Mouse (Mus musculus) heart, adult 2 months (tissue): Measurements from ENCODE around the gene Pdpn.

Experiments
- CTCF ChIP-seq: fragments of 200-600 bp; IDR thresholded peaks from 2 replicates; pipeline ENCODE4 v1.8.1; 2022; ENCODE audit warnings: antibody characterized with exemption, mild to moderate bottlenecking, moderate library complexity
- EP300 ChIP-seq: fragments of 200-500 bp; IDR thresholded peaks from 2 replicates; pipeline ENCODE4 v1.6.1; 2011; ENCODE audit warnings: low read depth, low read length, control low read depth; ENCODE audit not compliant: insufficient read depth
- POLR2A ChIP-seq: fragments of 200-500 bp; IDR thresholded peaks from 2 replicates; pipeline ENCODE4 v1.6.1; 2011; ENCODE audit warnings: mild to moderate bottlenecking, low read depth, low read length, control low read depth; ENCODE audit not compliant: insufficient read depth

- no peak for TF ChIP-seq CTCF
- TF ChIP-seq POLR2A = no peak
- no peak for TF ChIP-seq EP300
Observed at GRCm38 (mm10) chr4:143324925-143325624, 25.7 kb upstream of the Pdpn start.
